Comparison of ENCODE assay signal across 13 mouse cellular contexts in genomic region chr14:57527122-57527521, GRCm38 (mm10). TPM values are rescaled to one million over a fixed set of nuclear protein-coding genes. Genes with fewer than 3 reads are reported as not detected.
"Had no signal": no experiment of that assay in that cellular context is flagged by ENCODE, and none has a peak within 500 bp of the region (broad histone marks: within the 10 kb centered on the region; RNA-seq: fewer than 3 reads in every experiment).

No protein-coding gene starts in this region.

- H3K27me3 ChIP-seq: limb, embryonic 13.5 days had no signal

- H3K27ac ChIP-seq: kidney, embryonic 15.5 days; limb, embryonic 13.5 days; liver, embryonic 14.5 days; midbrain, embryonic 10.5 days; midbrain, embryonic 15.5 days; neural tube, embryonic 15.5 days had no signal

- DNase-seq: kidney, adult 18-20 months; kidney, postnatal 14 days; left cerebral cortex, postnatal 4 days; lung, adult 18-20 months; thymus, adult 18-20 months; thymus, postnatal 14 days had no signal

- H3K9ac ChIP-seq: kidney, embryonic 15.5 days; limb, embryonic 13.5 days; liver, embryonic 14.5 days; midbrain, embryonic 15.5 days; neural tube, embryonic 15.5 days had no signal

- H3K9me3 ChIP-seq: kidney, embryonic 15.5 days; limb, embryonic 13.5 days; midbrain, embryonic 10.5 days; midbrain, embryonic 15.5 days; neural tube, embryonic 15.5 days had no signal

- H3K36me3 ChIP-seq: kidney, embryonic 15.5 days; limb, embryonic 13.5 days; midbrain, embryonic 10.5 days; midbrain, embryonic 15.5 days; neural tube, embryonic 15.5 days had no signal

- ATAC-seq: midbrain, embryonic 15.5 days had no signal

- H3K4me3 ChIP-seq: kidney, embryonic 15.5 days; limb, embryonic 13.5 days; midbrain, embryonic 10.5 days; midbrain, embryonic 15.5 days; neural tube, embryonic 15.5 days had no signal

RNA-seq across cellular contexts. Expression of gene Il17d, which starts 2.5 kb away (rescaled TPM):
- total RNA-seq: liver, adult 2 months had no signal
